Mouse (Mus musculus): ENCODE measurements around the gene Zfp260.
"Not testable (repeated sequence)": the region's sequence is repeated elsewhere in the genome, so short reads cannot be mapped to it uniquely, and the experiment has no call there.

Zfp260 gene

DNA sequence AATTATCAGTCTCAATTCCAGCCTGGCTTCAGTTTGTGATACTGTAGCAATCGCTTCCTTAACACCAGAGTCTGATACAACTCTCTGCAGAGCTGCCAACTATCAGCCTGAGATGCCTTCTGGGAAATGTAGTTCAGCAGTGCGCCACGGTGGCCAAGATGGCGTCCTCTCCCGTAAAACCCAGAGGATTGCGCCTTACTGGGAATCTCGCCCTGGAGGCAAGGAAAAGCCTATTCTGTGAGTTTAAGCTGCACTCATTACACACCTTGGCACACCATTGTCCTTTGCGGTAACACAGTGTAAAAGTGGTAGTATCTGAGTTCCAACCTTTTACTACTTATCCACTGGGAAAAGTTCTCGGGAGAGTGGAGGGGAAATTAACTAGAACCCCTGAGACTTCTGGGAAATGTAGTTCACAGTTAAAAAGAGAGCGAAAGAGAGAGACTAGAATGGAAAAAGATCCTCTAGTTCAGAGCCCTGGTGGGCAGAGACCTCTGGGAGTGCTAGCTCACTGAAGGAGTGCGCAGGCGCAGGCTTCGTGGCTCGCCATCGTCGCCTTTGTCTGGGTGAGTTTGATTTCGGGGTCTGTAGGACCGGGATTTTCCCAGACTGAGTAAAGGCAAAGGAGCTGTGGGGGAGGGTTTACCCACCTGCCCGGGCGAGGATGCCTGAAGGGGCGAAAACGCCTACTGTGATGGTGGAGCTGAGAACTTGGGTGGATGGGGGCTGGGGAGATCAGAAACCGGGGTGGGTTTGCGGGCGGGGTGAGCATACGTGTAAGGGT is at the start of gene Zfp260:
Gene Zfp260 (plus strand): TSS at position 132 of the 784 bp plus-strand sequence.
- DNase-seq: peak; percentile 91 to 92

DNA sequence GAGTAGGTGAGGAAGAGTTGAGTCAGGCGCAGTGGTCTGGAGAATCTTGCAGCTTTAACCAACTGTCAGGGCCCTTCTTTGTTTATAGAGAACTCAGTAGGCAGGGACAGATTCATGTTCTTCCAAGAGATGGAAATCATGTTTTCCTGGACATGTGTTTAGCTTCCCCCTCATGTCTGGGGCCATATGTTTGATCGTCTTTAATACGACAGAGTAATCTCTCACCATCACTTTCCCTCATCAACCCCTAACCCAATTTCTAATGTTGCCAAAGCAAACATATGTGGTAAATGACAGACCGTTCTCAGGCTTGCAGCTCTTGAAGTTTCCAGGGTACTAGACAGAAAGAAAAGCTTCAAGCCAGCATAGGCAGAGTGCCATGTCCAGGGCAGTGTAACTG is 46.5 kb upstream of the Zfp260 start:
- no peak for DNase-seq

GRCm38 (mm10) chr7:30050882-30051548 is 43.6 kb upstream of the Zfp260 start, which contains the start of gene Zfp14:
Gene Zfp14 (minus strand): TSS chr7:30051380.
- DNase-seq: peak; percentile 91 to 93

DNA sequence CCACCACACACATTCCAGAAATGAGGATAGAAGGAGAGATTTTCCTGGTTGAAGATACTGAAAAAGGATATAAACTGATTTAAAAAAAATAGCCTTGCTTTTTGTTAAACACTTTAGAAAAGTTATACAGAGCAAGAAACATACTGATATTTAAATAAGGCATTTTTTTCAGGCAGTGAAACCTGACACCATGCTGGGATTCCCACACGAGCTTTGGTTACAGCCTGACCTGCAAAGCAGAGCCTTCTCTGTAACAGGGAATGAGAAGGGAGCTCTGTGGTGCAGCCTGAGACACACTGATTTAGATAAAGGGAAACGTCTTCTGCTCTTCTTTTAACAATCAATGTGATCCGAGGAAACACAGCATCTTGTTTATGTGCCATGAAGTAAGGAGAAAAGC is 41.0 kb upstream of the Zfp260 start:
- DNase-seq: no peak

- DNase-seq: no peak
Observed at GRCm38 (mm10) chr7:30060341-30060740, 34.2 kb upstream of the Zfp260 start.

DNA sequence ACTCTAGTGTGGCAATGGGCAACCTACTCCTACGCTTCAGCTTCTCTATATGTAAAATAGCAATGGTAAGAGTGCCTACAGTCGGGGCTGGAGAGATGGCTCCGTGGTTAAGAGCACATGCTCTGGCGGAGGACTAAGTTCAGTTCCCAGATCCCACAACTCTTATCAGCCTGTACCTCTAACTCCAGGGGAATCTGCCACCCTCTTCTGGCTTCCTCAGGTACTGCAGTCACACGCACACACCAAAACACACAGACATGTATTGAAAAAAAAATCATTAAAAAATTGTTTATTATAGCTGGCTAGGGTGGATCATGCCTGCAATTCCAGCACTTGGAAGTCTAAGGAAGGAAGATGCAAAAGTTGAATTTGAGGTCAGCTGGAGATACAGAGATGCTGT is 32.1 kb upstream of the Zfp260 start:
- no peak for DNase-seq

DNA sequence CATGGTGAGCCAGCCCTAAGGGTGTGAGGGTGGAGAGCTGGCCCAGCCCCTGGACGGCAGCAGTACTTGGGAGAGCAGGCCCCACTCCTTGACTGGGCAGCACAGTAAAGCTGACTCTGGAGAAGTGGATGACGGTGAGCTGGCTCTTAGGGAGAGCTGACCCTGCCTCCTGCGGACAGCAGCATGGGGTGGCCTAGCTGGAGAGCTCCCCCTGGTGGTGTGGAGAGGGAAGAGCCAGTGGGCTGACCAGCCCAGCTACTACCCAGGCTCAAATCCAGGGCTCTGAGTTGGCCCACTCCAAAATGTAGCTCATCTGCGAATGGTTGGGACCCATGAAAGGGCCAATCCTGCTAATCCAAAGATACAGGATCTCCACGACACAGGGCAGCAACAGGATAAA is 30.0 kb upstream of the Zfp260 start:
- DNase-seq: no peak

DNA sequence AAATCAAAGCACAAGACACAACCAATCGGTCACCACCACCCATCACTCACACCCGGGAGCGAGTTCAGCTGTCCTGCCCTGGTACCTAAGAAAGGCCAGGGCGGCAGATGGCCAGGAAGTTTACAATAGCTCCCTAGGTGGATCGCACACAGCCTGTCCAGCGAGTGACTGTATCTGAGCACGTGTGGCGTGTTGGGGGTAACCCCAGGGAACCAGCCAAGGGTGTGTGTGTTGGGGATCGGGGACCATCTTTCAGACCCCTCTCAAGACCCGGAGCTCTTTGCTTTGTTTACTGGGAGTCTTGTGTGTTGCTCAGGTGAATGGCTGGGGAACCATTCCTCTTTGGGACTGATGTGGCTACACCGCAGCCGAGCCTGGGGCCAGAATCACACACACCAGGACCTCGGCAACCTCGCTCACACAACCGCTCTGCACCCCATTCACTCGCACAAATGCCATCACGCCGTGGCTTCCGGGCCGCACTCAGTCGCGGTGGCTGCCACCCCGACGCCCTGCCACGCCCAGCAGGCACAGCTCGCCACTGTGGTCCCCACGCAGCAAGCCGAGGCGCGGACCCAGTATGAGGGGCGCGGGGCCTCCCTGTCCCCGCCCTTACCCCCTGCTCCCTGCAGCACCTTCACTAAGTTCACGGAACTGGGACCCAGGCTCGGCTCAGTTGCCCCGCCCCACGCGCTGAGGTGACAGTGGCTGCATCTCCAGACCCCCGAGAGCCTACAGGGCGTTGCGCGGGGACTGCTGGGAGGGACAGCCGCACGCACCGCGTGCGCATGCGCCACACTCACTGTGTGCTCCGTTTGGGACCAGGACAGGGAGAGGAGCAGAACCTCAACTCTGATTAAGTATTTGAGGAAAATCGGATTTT is 22.2 kb upstream of the Zfp260 start, which contains the start of gene Zfp82:
Gene Zfp82 (minus strand): TSS at position 755 of the 883 bp plus-strand sequence.
- peak; percentile 79 to 83 for DNase-seq

DNA sequence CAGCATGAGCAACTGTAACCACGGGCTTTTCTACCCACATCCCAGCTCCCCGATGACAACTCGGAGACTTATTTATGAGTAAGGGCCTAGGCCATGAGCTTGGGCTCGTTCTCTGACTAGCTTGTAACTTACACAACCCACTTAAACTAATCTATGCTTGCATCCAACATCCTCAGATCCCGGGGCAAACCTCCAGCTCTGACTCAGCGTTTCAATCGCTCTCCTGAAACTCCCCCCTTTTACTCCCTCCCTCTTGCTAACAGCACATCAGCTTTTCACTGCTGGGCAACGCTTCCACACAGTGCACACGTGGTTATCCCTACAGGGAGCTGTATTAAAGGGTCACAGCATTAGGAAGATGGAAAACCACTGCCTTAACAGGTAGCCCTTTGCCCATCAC is 8.1 kb upstream of the Zfp260 start:
- DNase-seq: no peak

DNA sequence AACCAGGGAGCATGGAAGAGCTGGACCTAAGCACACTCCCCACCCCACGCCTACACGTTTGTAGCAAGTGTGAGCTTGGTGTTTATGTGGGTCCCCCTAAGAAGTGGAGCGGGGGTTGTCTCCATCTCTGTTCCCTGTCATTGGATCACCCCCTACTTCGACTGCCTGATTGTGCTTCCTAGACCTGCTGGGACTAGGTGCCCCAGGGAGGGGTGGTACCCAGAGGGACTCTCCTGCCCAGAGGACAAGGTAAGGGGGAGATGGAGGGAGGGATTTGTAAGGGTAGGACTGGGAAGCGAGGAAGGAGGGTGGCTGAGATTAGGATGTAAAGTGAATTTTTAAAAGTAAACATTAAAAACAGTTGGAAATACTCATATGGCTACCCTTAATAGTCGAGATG is 5.2 kb upstream of the Zfp260 start:
- no peak for DNase-seq

GRCm38 (mm10) chr7:30090092-30090969 is 4.2 kb upstream of the Zfp260 start, which contains the start of the genes Gm26920 and Zfp566:
Gene Gm26920 (minus strand): TSS chr7:30090410.
Gene Zfp566 (minus strand): TSS chr7:30090527.
- peak; percentile 98 for DNase-seq

GRCm38 (mm10) chr7:30090970-30091585 is 3.5 kb upstream of the Zfp260 start:
- DNase-seq: no peak

GRCm38 (mm10) chr7:30092666-30093065 is 1.9 kb upstream of the Zfp260 start:
- no peak for DNase-seq

DNA sequence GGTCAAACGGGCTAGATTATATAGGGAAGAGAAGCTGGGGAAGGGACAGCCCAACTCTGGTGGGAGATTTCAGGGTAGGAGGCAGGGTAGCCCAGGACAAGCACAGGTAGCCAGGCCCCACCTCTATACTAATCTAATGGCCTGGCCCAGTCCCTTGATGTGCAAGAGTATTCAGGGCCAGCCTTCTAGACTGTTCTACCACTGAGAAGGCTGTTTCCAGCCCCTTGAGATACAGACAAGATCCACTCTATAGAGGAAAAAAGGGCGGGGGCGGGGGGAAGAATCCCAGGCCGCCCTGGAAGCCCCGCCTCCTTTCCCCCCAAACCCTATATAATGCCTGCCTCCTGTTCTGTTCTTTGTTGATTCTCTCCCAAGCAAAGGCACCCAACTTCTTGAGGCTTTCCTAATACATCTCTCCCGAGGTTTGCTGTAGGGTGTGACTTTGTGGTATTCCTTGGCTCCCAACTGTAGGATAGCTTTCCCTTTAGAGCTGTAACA is 610 bp upstream of the Zfp260 start:
- DNase-seq: no peak

GRCm38 (mm10) chr7:30095551-30096125 is 1.1 kb downstream of the Zfp260 start:
- no peak for DNase-seq

DNA sequence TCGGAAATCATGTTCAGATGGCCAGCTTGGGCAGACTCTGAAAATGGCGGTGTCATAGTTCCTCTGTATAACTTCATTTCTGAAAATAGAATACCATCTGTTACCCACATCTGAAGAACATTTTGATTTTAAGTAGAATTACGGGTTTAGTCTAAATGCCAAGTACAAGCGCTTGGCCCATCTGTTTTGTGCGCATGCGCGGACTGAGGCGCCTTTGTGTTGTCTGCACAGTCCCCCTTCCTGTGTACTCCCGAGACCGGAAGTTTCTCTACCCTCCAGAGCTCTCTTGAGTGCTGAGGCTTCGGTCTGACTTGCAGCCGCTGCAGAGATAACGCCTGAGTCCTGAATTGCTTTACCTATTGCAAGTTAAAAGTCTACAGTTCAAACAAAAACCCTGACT is 4.7 kb downstream of the Zfp260 start:
- DNase-seq: no peak

- no peak for DNase-seq
Observed at GRCm38 (mm10) chr7:30116076-30116475, 21.5 kb downstream of the Zfp260 start.

- not testable (repeated sequence) for DNase-seq
Observed at GRCm38 (mm10) chr7:30117935-30118334, 23.4 kb downstream of the Zfp260 start.

DNA sequence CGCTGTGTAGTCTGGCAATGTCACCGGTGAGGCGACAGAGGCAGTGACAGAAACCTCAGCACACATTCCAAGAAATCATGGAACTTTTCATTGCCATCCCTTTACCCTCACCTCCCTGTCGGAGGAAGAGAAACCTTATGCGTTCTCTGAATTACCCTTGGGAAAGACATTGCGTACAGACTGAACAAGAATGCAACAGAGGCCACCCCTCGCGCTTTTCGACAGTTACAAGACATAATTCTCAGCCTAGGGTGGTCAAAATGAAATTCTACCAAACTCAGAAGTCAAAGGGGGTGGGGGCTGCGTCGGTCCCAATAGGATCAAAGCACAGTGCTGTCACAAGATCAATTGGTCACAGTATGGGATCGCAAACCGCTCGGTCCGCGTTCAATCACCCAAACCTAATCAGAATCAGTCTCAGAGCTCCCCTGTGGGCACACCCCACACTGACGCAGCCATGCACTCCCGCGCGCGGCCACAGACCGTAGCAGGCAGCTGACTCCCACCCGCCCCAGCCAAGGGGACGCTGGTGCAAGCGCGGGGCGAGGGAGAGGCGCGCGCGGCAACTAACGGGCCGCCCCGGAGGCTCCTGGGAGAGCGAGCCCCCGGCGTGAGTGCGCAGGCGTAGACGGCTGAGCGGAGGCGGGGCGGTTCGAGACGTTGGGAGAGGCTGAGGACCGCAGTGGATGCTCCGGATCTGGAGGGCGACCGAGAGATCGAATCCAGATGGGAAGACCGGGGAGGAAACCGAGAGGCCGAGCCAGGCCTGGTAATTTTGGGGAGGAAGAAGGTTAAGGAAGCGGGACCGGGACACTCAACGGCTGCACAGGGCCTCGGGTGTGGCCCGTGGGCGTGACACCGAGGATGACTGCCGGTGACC is 27.0 kb downstream of the Zfp260 start, which contains the start of gene Zfp382:
Gene Zfp382 (plus strand): TSS at position 635 of the 880 bp plus-strand sequence.
- DNase-seq: peak; percentile 88 to 91

DNA sequence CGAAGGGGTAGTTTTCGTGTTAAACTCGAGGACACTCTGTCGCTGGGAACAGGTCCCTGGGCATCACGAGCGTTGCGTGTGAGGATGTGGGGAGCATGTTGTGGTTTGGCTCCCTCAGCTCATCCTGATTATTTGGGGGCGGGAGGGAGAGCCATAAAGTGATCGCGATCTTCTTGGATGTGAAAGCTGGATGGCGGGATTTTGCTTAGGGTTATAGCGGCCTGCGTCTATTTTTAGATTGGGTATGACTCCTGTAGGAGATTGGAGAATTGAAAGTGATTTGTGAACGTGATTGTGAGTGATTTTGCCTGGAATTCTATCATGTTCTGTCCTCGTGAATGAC is 27.6 kb downstream of the Zfp260 start:
- no peak for DNase-seq
